Mouse (Mus musculus) MEL (cell line): ENCODE results near the gene Cog6. TPM values are rescaled to one million over a fixed set of nuclear protein-coding genes. Genes with fewer than 3 reads are reported as not detected.
A peak's percentile ranks its signal among the peaks of the same experiment; 100 is the strongest.

Experiments used
- DNase-seq: peaks from one replicate; pipeline ENCODE4 v3.0.0; 2011; ENCODE audit warnings: low read depth, low spot score
- H3K27ac ChIP-seq: 2 replicates; pipeline ENCODE4 v1.5.1; 2012; ENCODE audit warnings: low read depth, mild to moderate bottlenecking, control low read depth, low read length, moderate library complexity; ENCODE audit not compliant: control insufficient read depth
- H3K27me3 ChIP-seq, 2 experiments: fragments of 150-350 bp in 1 of 2; sonication (generic) in 1 of 2; 2 replicates each; pipeline ENCODE4 v1.6.1; 2012; ENCODE audit warnings: low read length in 2 of 2, mild to moderate bottlenecking in 2 of 2, improper control_type of control experiment in 1 of 2, moderate library complexity in 1 of 2; ENCODE audit not compliant: insufficient read depth in 2 of 2, control insufficient read depth in 1 of 2
- H3K36me3 ChIP-seq, 2 experiments: 2 replicates each; pipeline ENCODE4 v1.6.1; 2012 to 2014; ENCODE audit warnings: low read length in 2 of 2, improper control_type of control experiment in 1 of 2, inconsistent platforms in 1 of 2, mild to moderate bottlenecking in 1 of 2; ENCODE audit not compliant: insufficient read depth in 2 of 2, control insufficient read depth in 1 of 2
- H3K4me1 ChIP-seq, 2 experiments: fragments of 150-350 bp in 1 of 2; sonication (generic) in 1 of 2; 2 replicates each; pipeline ENCODE4 v1.6.1; 2012; ENCODE audit warnings: low read length in 2 of 2, improper control_type of control experiment in 1 of 2, mild to moderate bottlenecking in 1 of 2; ENCODE audit not compliant: insufficient read depth in 2 of 2, control insufficient read depth in 1 of 2
- H3K4me3 ChIP-seq, 2 experiments: fragments of 150-350 bp in 1 of 2; sonication (generic) in 1 of 2; 2 replicates each; pipeline ENCODE4 v1.5.1; 2012; ENCODE audit warnings: low read depth in 2 of 2, low read length in 2 of 2, mild to moderate bottlenecking in 2 of 2, moderate library complexity in 2 of 2, control low read depth in 1 of 2, improper control_type of control experiment in 1 of 2; ENCODE audit not compliant: control insufficient read depth in 1 of 2, insufficient read depth in 1 of 2
- H3K79me2 ChIP-seq: 2 replicates; pipeline ENCODE4 v1.6.1; 2012; ENCODE audit warnings: mild to moderate bottlenecking, low read length, moderate library complexity; ENCODE audit not compliant: control insufficient read depth, poor library complexity, insufficient read depth
- H3K9ac ChIP-seq: 2 replicates; pipeline ENCODE4 v1.6.1; 2012; ENCODE audit warnings: low read depth, mild to moderate bottlenecking, control low read depth, low read length, moderate library complexity; ENCODE audit not compliant: control insufficient read depth, poor library complexity, severe bottlenecking
- H3K9me3 ChIP-seq: fragments of 150-350 bp; sonication (generic); replicated peaks from 2 replicates; pipeline ENCODE4 v1.6.1; 2012; ENCODE audit warnings: mild to moderate bottlenecking, low read length, improper control_type of control experiment, moderate library complexity; ENCODE audit not compliant: insufficient read depth
- BHLHE40 ChIP-seq: IDR thresholded peaks from 2 replicates; pipeline ENCODE4 v1.6.1; 2012; ENCODE audit warnings: low read depth, mild to moderate bottlenecking, inconsistent platforms, low read length, improper control_type of control experiment, borderline replicate concordance
- CHD1 ChIP-seq: IDR thresholded peaks from 2 replicates; pipeline ENCODE4 v1.6.1; 2012; ENCODE audit warnings: low read depth, mild to moderate bottlenecking, inconsistent platforms, low read length, improper control_type of control experiment
- CHD2 ChIP-seq: IDR thresholded peaks from 2 replicates; pipeline ENCODE4 v1.6.1; 2011; ENCODE audit warnings: low read length, improper control_type of control experiment
- CTCF ChIP-seq, 3 experiments: IDR thresholded peaks in 2 of 3; conservative IDR thresholded peaks in 1 of 3; 2 replicates each; pipeline ENCODE4 v1.5.1; 2011 to 2012; ENCODE audit warnings: low read length in 3 of 3, low read depth in 2 of 3, mild to moderate bottlenecking in 2 of 3, improper control_type of control experiment in 1 of 3, inconsistent platforms in 1 of 3, mixed read lengths in 1 of 3, moderate library complexity in 1 of 3; ENCODE audit not compliant: control insufficient read depth in 1 of 3, insufficient read depth in 1 of 3, poor library complexity in 1 of 3, severe bottlenecking in 1 of 3
- E2F4 ChIP-seq: IDR thresholded peaks from 2 replicates; pipeline ENCODE4 v1.6.1; 2011; ENCODE audit warnings: low read depth, low read length, improper control_type of control experiment, borderline replicate concordance
- ELF1 ChIP-seq: IDR thresholded peaks from 2 replicates; pipeline ENCODE4 v1.6.1; 2014; ENCODE audit warnings: low read depth, mild to moderate bottlenecking, inconsistent platforms, low read length, improper control_type of control experiment, moderate library complexity
- EP300 ChIP-seq, 2 experiments: IDR thresholded peaks; 2 replicates each; pipeline ENCODE4 v1.6.1; 2011; ENCODE audit warnings: improper control_type of control experiment in 2 of 2, low read length in 2 of 2, low read depth in 1 of 2, mild to moderate bottlenecking in 1 of 2
- ETS1 ChIP-seq: IDR thresholded peaks from 2 replicates; pipeline ENCODE4 v1.6.1; 2012; ENCODE audit warnings: low read depth, mild to moderate bottlenecking, inconsistent platforms, low read length, improper control_type of control experiment, moderate library complexity
- GABPA ChIP-seq: IDR thresholded peaks from 2 replicates; pipeline ENCODE4 v1.6.1; 2012; ENCODE audit warnings: low read depth, mild to moderate bottlenecking, inconsistent platforms, low read length, improper control_type of control experiment, moderate library complexity
- GATA1 ChIP-seq: IDR thresholded peaks from 2 replicates; pipeline ENCODE4 v1.6.1; 2011; ENCODE audit warnings: low read depth, low read length, improper control_type of control experiment
- HCFC1 ChIP-seq: IDR thresholded peaks from 2 replicates; pipeline ENCODE4 v1.6.1; 2012; ENCODE audit warnings: low read depth, mild to moderate bottlenecking, inconsistent platforms, low read length, improper control_type of control experiment, moderate library complexity
- MAFK ChIP-seq: IDR thresholded peaks from 2 replicates; pipeline ENCODE4 v1.6.1; 2011; ENCODE audit warnings: low read depth, mild to moderate bottlenecking, low read length, improper control_type of control experiment, borderline replicate concordance
- MAZ ChIP-seq: IDR thresholded peaks from 2 replicates; pipeline ENCODE4 v1.6.1; 2012; ENCODE audit warnings: low read depth, mild to moderate bottlenecking, inconsistent platforms, low read length, improper control_type of control experiment
- MYB ChIP-seq: IDR thresholded peaks from 2 replicates; pipeline ENCODE4 v1.6.1; 2011; ENCODE audit warnings: mild to moderate bottlenecking, low read depth, low read length, improper control_type of control experiment
- MYC ChIP-seq: IDR thresholded peaks from 2 replicates; pipeline ENCODE4 v1.6.1; 2011; ENCODE audit warnings: low read depth, mild to moderate bottlenecking, low read length, improper control_type of control experiment, moderate library complexity
- NRF1 ChIP-seq: IDR thresholded peaks from 2 replicates; pipeline ENCODE4 v1.6.1; 2014; ENCODE audit warnings: low read depth, mild to moderate bottlenecking, inconsistent platforms, low read length, improper control_type of control experiment, moderate library complexity; ENCODE audit not compliant: poor library complexity, insufficient read depth, severe bottlenecking
- POLR2A ChIP-seq, 2 experiments: IDR thresholded peaks; 2 replicates each; pipeline ENCODE4 v1.6.1; 2011 to 2012; ENCODE audit warnings: low read length in 2 of 2, mild to moderate bottlenecking in 2 of 2, control low read depth in 1 of 2, improper control_type of control experiment in 1 of 2, low read depth in 1 of 2, moderate library complexity in 1 of 2; ENCODE audit not compliant: control insufficient read depth in 1 of 2, insufficient read depth in 1 of 2, poor library complexity in 1 of 2
- RAD21 ChIP-seq: IDR thresholded peaks from 2 replicates; pipeline ENCODE4 v1.6.1; 2011; ENCODE audit warnings: mild to moderate bottlenecking, low read depth, low read length, improper control_type of control experiment
- RCOR1 ChIP-seq: IDR thresholded peaks from 2 replicates; pipeline ENCODE4 v1.6.1; 2012; ENCODE audit warnings: low read depth, mild to moderate bottlenecking, inconsistent platforms, low read length, improper control_type of control experiment
- SIN3A ChIP-seq: IDR thresholded peaks from 2 replicates; pipeline ENCODE4 v1.6.1; 2012; ENCODE audit warnings: low read length, improper control_type of control experiment, inconsistent platforms
- SMC3 ChIP-seq: IDR thresholded peaks from 2 replicates; pipeline ENCODE4 v1.6.1; 2011; ENCODE audit warnings: low read depth, low read length, improper control_type of control experiment
- TAL1 ChIP-seq: IDR thresholded peaks from 2 replicates; pipeline ENCODE4 v1.6.1; 2012; ENCODE audit warnings: mild to moderate bottlenecking, inconsistent platforms, low read length, moderate library complexity, mixed read lengths
- TCF12 ChIP-seq: IDR thresholded peaks from 2 replicates; pipeline ENCODE4 v1.6.1; 2014; ENCODE audit warnings: low read depth, mild to moderate bottlenecking, inconsistent platforms, low read length, improper control_type of control experiment, moderate library complexity
- USF1 ChIP-seq: IDR thresholded peaks from 2 replicates; pipeline ENCODE4 v1.6.1; 2014; ENCODE audit warnings: low read depth, mild to moderate bottlenecking, inconsistent platforms, low read length, improper control_type of control experiment, moderate library complexity
- USF2 ChIP-seq, 2 experiments: IDR thresholded peaks; 2 replicates each; pipeline ENCODE4 v1.6.1; 2011 to 2012; ENCODE audit warnings: improper control_type of control experiment in 2 of 2, low read length in 2 of 2, borderline replicate concordance in 1 of 2, inconsistent platforms in 1 of 2, low read depth in 1 of 2, mild to moderate bottlenecking in 1 of 2; ENCODE audit not compliant: insufficient read depth in 1 of 2
- ZC3H11A ChIP-seq: IDR thresholded peaks from 2 replicates; pipeline ENCODE4 v1.6.1; 2012; ENCODE audit warnings: low read depth, mild to moderate bottlenecking, inconsistent platforms, low read length, improper control_type of control experiment
- ZNF384 ChIP-seq: IDR thresholded peaks from 2 replicates; pipeline ENCODE4 v1.6.1; 2012; ENCODE audit warnings: low read depth, mild to moderate bottlenecking, inconsistent platforms, low read length, improper control_type of control experiment
- polyA plus RNA-seq, 2 experiments: library from polyadenylated mRNA; stranded (reverse) in 1 of 2; unstranded in 1 of 2; fragments of >175 nt in 1 of 2; fragments of >200 nt in 1 of 2; gene quantifications; 2 replicates each; pipeline versions ENCODE4 v1.2.1 to v1.2.4; 2012; ENCODE audit warnings: low replicate concordance in 2 of 2, low read depth in 1 of 2; ENCODE audit not compliant: insufficient read length in 2 of 2, insufficient read depth in 1 of 2, missing spikeins in 1 of 2
- total RNA-seq: library from RNA; depleted of rRNA; stranded (reverse); fragments of 300-350 nt; gene quantifications from 2 replicates; pipeline ENCODE4 v1.2.3, GENCODE M21; 2012

Gene Cog6
- total and polyA plus RNA-seq, 3 experiments, result 15.6 to 21.6 TPM; not detected in 1

DNA sequence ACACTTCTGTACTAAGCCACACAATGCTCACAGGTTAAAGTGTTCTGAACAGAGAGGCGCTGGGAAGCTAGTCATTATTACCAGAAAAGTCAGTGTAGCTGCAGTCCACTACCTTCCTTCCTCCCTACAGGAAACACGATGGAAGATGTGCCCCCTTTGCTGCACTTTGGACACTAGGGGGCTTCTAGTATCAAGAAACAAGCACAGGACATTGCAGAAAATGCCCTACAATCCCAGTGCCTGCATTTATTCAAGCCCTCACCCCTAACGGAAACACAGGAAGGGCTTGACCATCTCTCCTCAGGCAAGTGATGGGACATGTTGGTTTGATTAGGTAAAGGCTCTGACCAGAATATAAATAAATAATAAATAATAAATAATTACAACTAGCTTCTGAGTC lies 16.4 kb upstream of the Cog6 start:
- no peak for TF ChIP-seq GATA1
- TF ChIP-seq RAD21, result peak; percentile 22
- TF ChIP-seq ZC3H11A, result no peak
- no peak for TF ChIP-seq MYC
- TF ChIP-seq SMC3, result peak; percentile 14; the same call in 1 of the 2 replicates
- TF ChIP-seq CTCF (IDR thresholded peaks at IDR 0.05 in 2 of 3, conservative IDR thresholded peaks at IDR 0.05 in 1 of 3; ENCODE audit: control insufficient read depth in 1 of 3, insufficient read depth in 1 of 3, low read depth in 2 of 3, low read length in 3 of 3, poor library complexity in 1 of 3, severe bottlenecking in 1 of 3), result peak in 2 of 3 experiments; percentile 9 to 35; a peak in 1 of 6 replicates
- TF ChIP-seq, all 39 proteins: peak for 3
- peak; percentile 17 for DNase-seq
- Histone ChIP-seq H3K9ac (no peak overlapping the region), H3K79me2 (no peaks in the 10 kb centered on the region), H3K4me3 (no peak overlapping the region), H3K4me1 (peaks cover 0 to 18% of the 10 kb centered on the region in 2 experiments; a peak in 2 of 4 replicates), H3K36me3 (peaks cover 0 to 6% of the 10 kb centered on the region in 2 experiments; a peak in 2 of 4 replicates), H3K27ac (no peak overlapping the region), H3K27me3 (no peaks in the 10 kb centered on the region), H3K9me3 (no peaks in the 10 kb centered on the region)

DNA sequence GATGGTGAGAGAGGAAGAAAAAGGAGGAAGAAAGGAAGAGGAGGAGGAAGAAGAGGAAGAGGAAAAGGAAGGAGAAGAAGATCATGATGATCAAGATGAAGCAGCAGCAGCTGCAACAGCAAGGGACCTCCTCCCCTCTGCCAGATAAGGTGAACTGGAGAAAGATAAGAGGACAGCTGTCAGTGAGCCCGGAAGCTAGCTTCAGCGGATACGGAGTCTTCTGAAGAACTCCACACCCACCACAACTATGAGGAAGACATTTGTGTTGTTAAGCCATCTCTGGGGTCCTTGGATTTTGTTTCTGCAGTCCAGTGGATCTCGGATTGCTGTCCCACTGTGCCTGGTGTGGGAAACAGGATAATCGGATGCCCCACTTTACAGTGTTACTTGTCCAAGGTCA lies 15.4 kb upstream of the Cog6 start:
- peak overlapping the region in 1 of 2 experiments; percentile 29; a peak in 1 of 4 replicates for H3K4me3 ChIP-seq

DNA sequence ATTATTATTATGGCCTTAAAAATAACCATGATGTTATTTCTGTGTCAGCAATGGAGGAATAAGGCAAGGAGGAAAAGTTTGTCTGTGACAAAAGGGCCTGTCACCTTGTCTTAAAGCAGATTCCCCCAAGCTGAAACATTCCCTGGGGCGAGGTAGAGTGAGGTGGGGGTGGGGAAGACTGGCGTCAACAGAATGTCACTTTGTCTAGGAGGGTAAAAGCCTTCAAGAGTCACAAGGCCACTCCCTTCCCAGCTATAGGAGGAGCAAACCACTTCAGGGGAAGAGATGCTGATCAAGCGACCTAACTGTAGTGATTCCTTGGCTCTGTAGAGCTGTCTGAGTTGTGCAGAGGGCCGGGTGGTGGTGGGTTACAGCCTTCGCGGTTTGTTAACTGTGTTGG lies 14.5 kb upstream of the Cog6 start:
- H3K4me3 ChIP-seq, result no peak overlapping the region
- no peak for DNase-seq
- no peak for TF ChIP-seq NRF1
- no peak for TF ChIP-seq TCF12
- TF ChIP-seq CHD1, result no peak
- no peak for TF ChIP-seq ELF1
- TF ChIP-seq GABPA, result no peak
- no peak for TF ChIP-seq ZNF384
- TF ChIP-seq CTCF (IDR thresholded peaks at IDR 0.05 in 2 of 3, conservative IDR thresholded peaks at IDR 0.05 in 1 of 3; ENCODE audit: control insufficient read depth in 1 of 3, insufficient read depth in 1 of 3, low read depth in 2 of 3, low read length in 3 of 3, poor library complexity in 1 of 3, severe bottlenecking in 1 of 3), result no peak
- no peak for TF ChIP-seq E2F4
- no peak for TF ChIP-seq MYB
- no peak for TF ChIP-seq USF1
- no peak for TF ChIP-seq ETS1
- no peak for TF ChIP-seq RCOR1
- TF ChIP-seq MAFK, result no peak
- no peak for TF ChIP-seq BHLHE40

More for the DNA sequence above, 15.4 kb upstream of the Cog6 start:
- no peaks in the 10 kb centered on the region for H3K9me3 ChIP-seq
- peak; percentile 94 for TF ChIP-seq ETS1
- TF ChIP-seq CHD2, result no peak
- 0 out of 2 replicates have a peak, but pooled peaks have one; percentile 43 for TF ChIP-seq HCFC1
- TF ChIP-seq MAFK, result no peak
- peak; percentile 67 for TF ChIP-seq ELF1
- 0 out of 2 replicates have a peak, but pooled peaks have one; percentile 38 for TF ChIP-seq RCOR1
- TF ChIP-seq TCF12, result peak; percentile 84
- TF ChIP-seq POLR2A (IDR thresholded peaks at IDR 0.05; ENCODE audit: control insufficient read depth in 1 of 2, insufficient read depth in 1 of 2, low read depth in 1 of 2, low read length in 2 of 2, poor library complexity in 1 of 2), result no peak
- no peak for TF ChIP-seq MAZ
- TF ChIP-seq MYB, result no peak
- TF ChIP-seq GATA1, result peak; percentile 91
- peak; percentile 62 for TF ChIP-seq SIN3A
- peak; percentile 74 to 77 for TF ChIP-seq EP300 (IDR thresholded peaks at IDR 0.05; ENCODE audit: low read depth in 1 of 2, low read length in 2 of 2)
- TF ChIP-seq TAL1, result no peak
- TF ChIP-seq USF2 (IDR thresholded peaks at IDR 0.05; ENCODE audit: borderline replicate concordance in 1 of 2, insufficient read depth in 1 of 2, low read depth in 1 of 2, low read length in 2 of 2), result no peak
- peaks cover 0 to 6% of the 10 kb centered on the region in 2 experiments; a peak in 2 of 4 replicates for H3K36me3 ChIP-seq
- H3K9ac ChIP-seq, result no peak overlapping the region
- peaks cover 0 to 18% of the 10 kb centered on the region in 2 experiments; a peak in 2 of 4 replicates for H3K4me1 ChIP-seq
- DNase-seq, result peak; percentile 43
- H3K27me3 ChIP-seq, result no peaks in the 10 kb centered on the region; a peak in 1 of 4 replicates
- peak overlapping the region; percentile 29; the same call in 1 of the 2 replicates for H3K27ac ChIP-seq
- no peaks in the 10 kb centered on the region for H3K79me2 ChIP-seq

More for the DNA sequence above, 14.5 kb upstream of the Cog6 start:
- peaks cover 0 to 6% of the 10 kb centered on the region in 2 experiments; a peak in 2 of 4 replicates for H3K36me3 ChIP-seq
- no peak overlapping the region for H3K9ac ChIP-seq
- H3K27me3 ChIP-seq, result no peaks in the 10 kb centered on the region; a peak in 1 of 4 replicates
- H3K4me1 ChIP-seq, result peaks cover 0 to 18% of the 10 kb centered on the region in 2 experiments; a peak in 2 of 4 replicates
- H3K9me3 ChIP-seq, result no peaks in the 10 kb centered on the region
- H3K27ac ChIP-seq, result no peak overlapping the region
- H3K79me2 ChIP-seq, result no peaks in the 10 kb centered on the region
